Mouse (Mus musculus): ENCODE results near the gene Ppp4r3b. TPM values are rescaled to one million over a fixed set of nuclear protein-coding genes. Genes with fewer than 3 reads are reported as not detected.

The Ppp4r3b gene
- polyA plus RNA-seq, 1 experiment from 2014 or later, result 90.7 TPM

DNA sequence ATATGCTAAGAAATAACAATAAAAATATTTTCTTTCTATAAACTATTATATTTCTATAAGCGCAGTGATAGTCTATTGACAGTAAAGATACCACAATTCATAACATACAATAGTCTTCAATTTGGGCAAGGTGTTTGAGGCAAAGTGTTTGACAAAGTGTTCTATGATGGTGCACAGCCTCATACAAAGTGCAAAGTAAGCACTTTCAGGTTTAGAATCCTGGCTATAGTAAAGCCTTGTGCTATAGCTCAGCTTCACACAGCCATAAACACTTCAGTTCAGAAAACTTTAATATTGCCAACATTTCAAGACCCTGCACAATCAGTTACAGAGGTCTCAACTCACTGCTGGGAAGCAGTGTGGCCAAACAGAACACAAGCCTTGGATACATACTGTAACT lies 66.7 kb downstream of the Ppp4r3b start:
- WGBS, result 88% methylated on average over 1 of the region's 1 CpGs
- no peaks in the 10 kb centered on the region for H3K4me1 ChIP-seq
- H3K27ac ChIP-seq, result no peak overlapping the region
- peaks cover 12% of the 10 kb centered on the region; the same call in 1 of the 2 replicates for H3K36me3 ChIP-seq
- no peak overlapping the region for H3K4me3 ChIP-seq
- no peaks in the 10 kb centered on the region for H3K9me3 ChIP-seq
- H3K9ac ChIP-seq, result no peak overlapping the region
- no peak overlapping the region for H3K4me2 ChIP-seq
- no peaks in the 10 kb centered on the region for H3K27me3 ChIP-seq
- ATAC-seq (ENCODE audit: insufficient number of reproducible peaks, low FRiP score, low TSS enrichment, low read depth), result no peak

DNA sequence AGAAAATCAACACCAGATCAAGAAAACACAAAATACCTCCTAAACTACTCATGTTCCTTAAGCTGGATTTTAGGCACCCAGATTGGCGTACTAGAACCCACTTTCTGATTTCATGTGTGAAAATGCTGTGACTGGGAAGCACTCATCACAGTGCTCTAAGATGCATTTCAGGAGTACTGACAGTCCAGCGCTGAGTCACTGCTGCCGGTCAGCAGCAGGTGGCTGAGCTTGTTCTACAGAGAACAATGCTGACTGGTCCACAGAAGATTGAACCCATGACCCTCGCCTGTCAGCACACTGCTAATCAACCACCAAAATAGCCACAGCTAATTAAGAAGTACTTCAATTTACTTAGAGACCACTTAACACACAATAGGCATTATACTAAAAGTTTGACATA lies 69.3 kb downstream of the Ppp4r3b start:
- peaks cover 12% of the 10 kb centered on the region; the same call in 1 of the 2 replicates for H3K4me1 ChIP-seq
- no peak overlapping the region for H3K4me3 ChIP-seq
- no peaks in the 10 kb centered on the region for H3K9me3 ChIP-seq
- no peak for ATAC-seq (ENCODE audit: insufficient number of reproducible peaks, low FRiP score, low TSS enrichment, low read depth)
- H3K27me3 ChIP-seq, result no peaks in the 10 kb centered on the region
- no peak overlapping the region for H3K4me2 ChIP-seq
- 86% methylated on average over 4 of the region's 4 CpGs for WGBS
- peaks cover 12% of the 10 kb centered on the region; the same call in 1 of the 2 replicates for H3K36me3 ChIP-seq
- H3K9ac ChIP-seq, result no peak overlapping the region
- no peak overlapping the region for H3K27ac ChIP-seq

DNA sequence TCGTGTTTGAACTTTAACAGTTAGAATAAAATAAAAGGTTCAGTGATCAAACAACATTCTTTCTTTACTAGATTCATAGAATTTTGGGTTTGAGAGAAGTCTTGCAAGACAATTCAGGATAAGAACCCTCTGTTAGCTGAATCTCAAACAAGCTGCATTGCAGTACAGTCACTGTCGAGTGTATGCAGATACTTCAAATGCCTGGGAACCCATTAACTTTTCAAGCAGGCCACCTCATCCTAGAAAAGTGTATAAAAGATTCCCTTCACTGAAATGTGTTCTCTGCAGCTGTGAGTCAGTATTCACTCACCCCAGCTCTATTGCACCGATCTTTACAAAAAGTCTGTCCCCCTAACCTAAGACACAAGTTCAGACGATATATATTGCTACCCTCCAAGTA lies 73.3 kb downstream of the Ppp4r3b start:
- no peaks in the 10 kb centered on the region for H3K27me3 ChIP-seq
- no peaks in the 10 kb centered on the region for H3K9me3 ChIP-seq
- 50% methylated on average over 4 of the region's 4 CpGs for WGBS
- peaks cover 12% of the 10 kb centered on the region; the same call in 1 of the 2 replicates for H3K4me1 ChIP-seq
- peak overlapping the region; percentile 85 for H3K4me3 ChIP-seq
- peak overlapping the region; percentile 70 for H3K4me2 ChIP-seq
- H3K27ac ChIP-seq, result no peak overlapping the region
- peaks cover 12% of the 10 kb centered on the region; the same call in 1 of the 2 replicates for H3K36me3 ChIP-seq
- ATAC-seq (ENCODE audit: insufficient number of reproducible peaks, low FRiP score, low TSS enrichment, low read depth), result no peak
- H3K9ac ChIP-seq, result no peak overlapping the region; the same call in 1 of the 2 replicates

DNA sequence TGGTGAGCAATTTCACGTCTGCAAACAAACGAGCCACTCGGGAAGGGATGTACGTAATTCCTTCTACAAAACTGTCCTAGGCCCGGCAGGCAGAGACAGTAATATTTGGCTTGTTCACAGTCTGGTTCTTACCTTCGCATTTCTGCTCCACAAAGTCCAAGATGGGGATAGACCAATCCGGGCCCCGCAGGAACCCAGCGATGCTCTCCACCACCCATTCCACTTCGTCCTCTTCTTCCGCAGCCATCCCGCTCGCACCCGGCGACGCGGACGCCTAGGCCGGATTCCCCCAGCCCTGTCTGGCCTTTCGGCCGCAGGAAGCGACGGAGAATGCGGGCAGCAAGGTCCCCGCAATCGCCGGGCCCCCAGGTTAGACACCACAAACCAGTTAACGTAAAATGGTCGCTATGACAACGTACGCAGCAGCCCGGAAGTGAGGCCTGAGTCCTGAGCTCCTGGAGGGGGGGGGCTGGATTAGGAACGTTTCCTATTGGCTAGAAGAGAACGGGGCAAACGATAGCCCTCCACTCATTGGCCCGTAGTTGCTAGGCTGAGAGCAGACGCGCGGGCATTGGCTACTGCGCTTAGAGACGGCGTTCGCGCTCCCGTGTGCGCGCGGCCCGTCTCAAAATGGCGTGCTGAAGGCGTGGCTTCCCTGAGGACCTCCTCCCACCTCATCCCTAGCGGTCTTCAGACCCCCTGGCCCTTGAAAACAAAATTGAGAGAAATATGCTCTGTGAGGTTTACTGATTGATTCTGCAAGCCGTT lies 74.4 kb downstream of the Ppp4r3b start, which contains the start of gene Cfap36:
Cfap36 (minus strand) TSS at position 527 of the 768 bp plus-strand sequence.
- ATAC-seq (ENCODE audit: insufficient number of reproducible peaks, low FRiP score, low TSS enrichment, low read depth), result peak; percentile 100
- H3K36me3 ChIP-seq, result peaks cover 7% of the 10 kb centered on the region; the same call in 1 of the 2 replicates
- H3K27ac ChIP-seq, result peak within 1 kb of the TSS; percentile 82
- H3K4me3 ChIP-seq, result peak within 1 kb of the TSS; percentile 85
- H3K27me3 ChIP-seq, result no peaks in the 10 kb centered on the region
- peak within 1 kb of the TSS; percentile 70 for H3K4me2 ChIP-seq
- peaks cover 12% of the 10 kb centered on the region; the same call in 1 of the 2 replicates for H3K4me1 ChIP-seq
- H3K9ac ChIP-seq, result peak within 1 kb of the TSS; percentile 55
- no peaks in the 10 kb centered on the region for H3K9me3 ChIP-seq
- WGBS, result under 1% methylated on average over 53 of the region's 53 CpGs

DNA sequence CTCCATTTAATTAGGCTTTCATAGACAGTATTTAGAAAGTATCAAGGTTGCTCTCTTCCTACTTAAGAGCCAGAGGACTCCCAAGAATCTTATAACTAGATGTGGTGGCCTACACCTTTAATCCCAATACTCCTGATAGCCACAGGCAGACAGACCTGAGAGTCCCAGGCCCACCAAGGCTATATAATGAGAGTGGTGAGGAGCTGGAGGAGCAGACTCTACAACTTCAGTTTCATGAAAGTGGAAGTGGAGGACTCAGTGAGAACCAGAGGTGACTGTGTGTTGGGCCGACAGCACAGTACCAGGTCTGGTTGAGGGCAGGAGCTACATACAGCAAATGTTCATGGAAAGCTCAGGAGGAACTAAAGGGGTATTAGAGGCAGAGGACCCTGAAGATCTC lies 75.0 kb downstream of the Ppp4r3b start:
- no peak overlapping the region for H3K9ac ChIP-seq
- ATAC-seq (ENCODE audit: insufficient number of reproducible peaks, low FRiP score, low TSS enrichment, low read depth), result no peak
- H3K4me3 ChIP-seq, result peak overlapping the region; percentile 85
- 94% methylated on average over 1 of the region's 1 CpGs for WGBS
- H3K9me3 ChIP-seq, result no peaks in the 10 kb centered on the region
- H3K27ac ChIP-seq, result peak overlapping the region; percentile 5; the same call in 1 of the 2 replicates
- H3K4me2 ChIP-seq, result peak overlapping the region; percentile 45
- H3K4me1 ChIP-seq, result peaks cover 12% of the 10 kb centered on the region; the same call in 1 of the 2 replicates
- 0 out of 2 replicates have a peak, but pooled peaks cover 4% of the 10 kb centered on the region for H3K36me3 ChIP-seq
- H3K27me3 ChIP-seq, result no peaks in the 10 kb centered on the region

DNA sequence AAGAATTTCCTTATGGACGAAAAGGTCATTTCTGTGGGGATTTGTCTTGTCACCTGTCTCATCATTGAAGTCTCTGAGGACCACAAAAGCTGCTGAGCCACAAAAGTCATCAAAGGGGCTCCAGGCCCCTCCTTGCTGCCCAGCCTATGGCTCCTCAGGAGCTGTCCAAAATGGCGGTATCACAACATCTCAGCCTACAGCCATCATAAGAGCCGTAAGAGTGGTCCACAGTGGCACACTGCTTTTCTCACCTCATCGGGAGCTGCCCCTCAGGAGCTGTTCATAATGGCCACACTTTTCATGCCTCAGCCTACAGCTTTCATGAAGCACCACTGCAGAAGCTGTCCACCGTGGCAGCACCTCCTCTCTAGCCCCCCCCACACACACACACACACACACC lies 75.7 kb downstream of the Ppp4r3b start:
- Histone ChIP-seq H3K4me2 (no peak overlapping the region), H3K27me3 (no peaks in the 10 kb centered on the region), H3K4me3 (no peak overlapping the region), H3K4me1 (peaks cover 12% of the 10 kb centered on the region; the same call in 1 of the 2 replicates), H3K36me3 (no peaks in the 10 kb centered on the region), H3K9ac (no peak overlapping the region), H3K27ac (no peak overlapping the region), H3K9me3 (no peaks in the 10 kb centered on the region)
- WGBS, result 95% methylated on average over 5 of the region's 5 CpGs
- no peak for ATAC-seq (ENCODE audit: insufficient number of reproducible peaks, low FRiP score, low TSS enrichment, low read depth)

DNA sequence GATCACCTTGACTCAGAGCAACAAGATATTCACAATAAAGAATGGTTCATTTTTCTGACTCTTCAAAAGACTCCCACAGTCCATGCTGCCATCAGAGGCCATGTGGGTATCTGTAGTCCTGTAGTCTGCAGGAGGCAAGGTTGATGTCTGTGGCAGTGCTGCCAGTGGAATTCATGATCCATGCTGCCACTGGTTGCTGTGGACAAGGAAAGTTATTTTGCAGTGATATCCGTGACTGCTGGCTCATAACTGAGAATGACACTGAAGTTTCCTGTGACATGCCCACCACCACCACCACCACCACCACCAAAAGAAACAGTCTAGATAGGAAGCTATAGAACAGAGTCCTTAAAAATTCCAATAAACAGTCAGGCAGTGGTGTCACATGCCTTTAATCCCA lies 82.0 kb downstream of the Ppp4r3b start:
- Histone ChIP-seq H3K4me3 (no peak overlapping the region), H3K9me3 (no peaks in the 10 kb centered on the region), H3K27me3 (no peaks in the 10 kb centered on the region), H3K27ac (no peak overlapping the region), H3K4me2 (no peak overlapping the region), H3K36me3 (no peaks in the 10 kb centered on the region), H3K9ac (no peak overlapping the region), H3K4me1 (no peaks in the 10 kb centered on the region)
- WGBS, result 89% methylated on average over 1 of the region's 1 CpGs
- ATAC-seq (ENCODE audit: insufficient number of reproducible peaks, low FRiP score, low TSS enrichment, low read depth), result no peak

DNA sequence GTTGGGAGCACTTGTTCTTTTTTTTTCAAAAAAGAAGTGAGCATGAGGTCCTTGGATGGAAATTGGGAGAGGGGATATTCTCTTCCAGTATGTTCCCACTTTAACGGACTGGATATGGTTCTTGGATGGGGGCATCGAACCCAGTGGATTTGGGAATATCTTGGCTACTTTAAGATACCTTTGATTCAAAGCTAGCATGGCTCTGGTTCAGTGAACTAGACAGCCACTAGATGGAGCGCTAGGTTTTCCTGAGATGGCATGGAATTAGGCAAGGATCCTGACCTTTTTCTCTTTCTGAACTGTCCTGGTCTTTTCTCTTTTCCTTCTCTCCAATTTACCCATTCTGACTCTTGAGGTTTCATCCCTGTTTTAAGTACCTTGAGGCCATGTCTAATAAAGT lies 95.1 kb downstream of the Ppp4r3b start:
- H3K9ac ChIP-seq, result no peak overlapping the region
- no peaks in the 10 kb centered on the region for H3K9me3 ChIP-seq
- 26% methylated on average over 3 of the region's 3 CpGs for WGBS
- H3K4me3 ChIP-seq, result no peak overlapping the region
- H3K4me2 ChIP-seq, result no peak overlapping the region
- no peaks in the 10 kb centered on the region for H3K36me3 ChIP-seq
- H3K27ac ChIP-seq, result no peak overlapping the region
- H3K27me3 ChIP-seq, result no peaks in the 10 kb centered on the region
- no peaks in the 10 kb centered on the region for H3K4me1 ChIP-seq
- no peak for ATAC-seq (ENCODE audit: insufficient number of reproducible peaks, low FRiP score, low TSS enrichment, low read depth)

Other genes starting within 250 kb of the Ppp4r3b start
- gene Pnpt1, start 42.1 kb upstream of the Ppp4r3b start, polyA plus RNA-seq (2015; fragmentation: Nextera tagmentation; extraction: Ambion mirVana), result 32.0 and 32.2 TPM in 2 replicates
- gene Cfap36, start 74.5 kb downstream of the Ppp4r3b start, polyA plus RNA-seq (2015; fragmentation: Nextera tagmentation; extraction: Ambion mirVana), result 47.1 and 49.9 TPM in 2 replicates
- gene Ccdc88a, start 200.8 kb downstream of the Ppp4r3b start, polyA plus RNA-seq (2015; fragmentation: Nextera tagmentation; extraction: Ambion mirVana), result 34.5 and 42.9 TPM in 2 replicates

All from limb, embryonic 15.5 days (tissue).